Mouse (Mus musculus): ENCODE results near the gene Rcan3. TPM values are rescaled to one million over a fixed set of nuclear protein-coding genes. Genes with fewer than 3 reads are reported as not detected.

Gene Rcan3
- polyA plus RNA-seq, 1 experiment from 2014 or later = 4.9 TPM

- H3K4me3 ChIP-seq (ENCODE audit: low read depth, low read length) = no peak overlapping the region
- 87% methylated on average over 13 of the region's 13 CpGs for WGBS (ENCODE audit: insufficient replicate concordance)
- H3K4me2 ChIP-seq (ENCODE audit: low read depth, low read length) = no peak overlapping the region
- DNase-seq (no peak), ATAC-seq (no peak)
- no peak overlapping the region for H3K27ac ChIP-seq (ENCODE audit: low read depth)
- no peak for TF ChIP-seq EP300 (IDR thresholded peaks at IDR 0.05; ENCODE audit: low read depth)
- TF ChIP-seq CTCF (IDR thresholded peaks at IDR 0.05; ENCODE audit: low read depth) = no peak
- H3K9ac ChIP-seq (replicated peaks) = no peak overlapping the region
- no peaks in the 10 kb centered on the region; the same call in 1 of the 2 replicates for H3K4me1 ChIP-seq (ENCODE audit: insufficient read depth)
- no peaks in the 10 kb centered on the region for H3K27me3 ChIP-seq (ENCODE audit: insufficient read depth, low read length)
- H3K36me3 ChIP-seq (replicated peaks; ENCODE audit: insufficient read depth, low read length) = peaks cover 6% of the 10 kb centered on the region; the same call in 1 of the 2 replicates
- H3K9me3 ChIP-seq (ENCODE audit: low read length) = no peaks in the 10 kb centered on the region
These were observed 12.7 kb downstream of the Rcan3 start for GRCm38 (mm10) chr4:135420961-135421360.

- Histone ChIP-seq H3K4me3 (ENCODE audit: low read depth, low read length) (no peak overlapping the region), H3K4me1 (ENCODE audit: insufficient read depth) (no peaks in the 10 kb centered on the region; the same call in 1 of the 2 replicates), H3K4me2 (ENCODE audit: low read depth, low read length) (no peak overlapping the region), H3K9ac (replicated peaks) (no peak overlapping the region), H3K27ac (ENCODE audit: low read depth) (no peak overlapping the region), H3K9me3 (ENCODE audit: low read length) (no peaks in the 10 kb centered on the region), H3K27me3 (ENCODE audit: insufficient read depth, low read length) (no peaks in the 10 kb centered on the region), H3K36me3 (replicated peaks; ENCODE audit: insufficient read depth, low read length) (peaks cover 6% of the 10 kb centered on the region; the same call in 1 of the 2 replicates)
- ATAC-seq (no peak), DNase-seq (no peak)
- WGBS (ENCODE audit: insufficient replicate concordance) = 84% methylated on average over 11 of the region's 11 CpGs
- TF ChIP-seq CTCF (IDR thresholded peaks at IDR 0.05; ENCODE audit: low read depth) (no peak), EP300 (IDR thresholded peaks at IDR 0.05; ENCODE audit: low read depth) (no peak)
These were observed 13.2 kb downstream of the Rcan3 start for GRCm38 (mm10) chr4:135420416-135420815.

DNA sequence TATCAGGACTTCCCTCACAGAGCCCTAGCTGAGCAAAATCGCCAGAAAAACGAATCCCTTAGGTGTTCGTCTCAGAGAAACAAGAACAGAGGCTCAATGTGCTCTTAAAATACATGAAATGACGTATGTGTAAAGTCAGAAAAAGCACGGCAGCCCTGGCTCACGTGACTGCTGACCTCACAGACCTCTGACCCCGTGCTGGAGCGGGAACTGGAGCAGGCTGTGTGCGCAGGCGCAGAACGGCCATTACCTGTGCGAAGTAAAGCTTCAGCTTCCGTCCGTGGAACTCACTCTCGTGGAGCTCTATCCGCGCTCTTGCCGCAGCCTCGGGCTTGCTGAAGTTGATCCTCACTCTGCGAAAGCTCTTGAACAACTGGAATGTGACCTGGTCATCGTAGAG lies 13.7 kb downstream of the Rcan3 start:
- Histone ChIP-seq H3K9ac (replicated peaks) (no peak overlapping the region), H3K4me1 (ENCODE audit: insufficient read depth) (no peaks in the 10 kb centered on the region; the same call in 1 of the 2 replicates), H3K36me3 (replicated peaks; ENCODE audit: insufficient read depth, low read length) (peaks cover 6% of the 10 kb centered on the region; the same call in 1 of the 2 replicates), H3K4me3 (ENCODE audit: low read depth, low read length) (no peak overlapping the region), H3K27ac (ENCODE audit: low read depth) (no peak overlapping the region), H3K27me3 (ENCODE audit: insufficient read depth, low read length) (no peaks in the 10 kb centered on the region), H3K9me3 (ENCODE audit: low read length) (no peaks in the 10 kb centered on the region), H3K4me2 (ENCODE audit: low read depth, low read length) (no peak overlapping the region)
- TF ChIP-seq CTCF (IDR thresholded peaks at IDR 0.05; ENCODE audit: low read depth) (no peak), EP300 (IDR thresholded peaks at IDR 0.05; ENCODE audit: low read depth) (no peak)
- DNase-seq (no peak), ATAC-seq (no peak)
- WGBS (ENCODE audit: insufficient replicate concordance) = 82% methylated on average over 21 of the region's 21 CpGs

DNA sequence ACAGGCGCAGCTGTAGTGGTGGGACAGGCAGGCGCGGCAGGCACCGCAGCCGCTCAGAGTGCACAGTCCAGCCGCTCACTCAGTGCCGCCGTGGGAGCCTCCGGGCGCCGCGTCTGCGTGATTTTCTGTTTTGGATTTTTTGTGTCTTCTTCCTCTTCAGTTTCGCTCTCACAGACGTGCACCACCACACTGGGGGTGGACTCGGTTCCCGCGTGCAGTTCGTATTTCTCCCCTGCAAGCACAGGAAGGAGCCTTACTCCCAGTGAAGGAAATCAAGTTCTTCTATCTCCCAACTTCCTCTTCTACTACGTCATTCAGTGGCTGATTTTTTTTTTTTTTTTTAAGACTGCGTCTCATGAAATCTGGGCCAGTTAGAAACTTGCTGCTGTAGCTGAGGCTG lies 17.3 kb downstream of the Rcan3 start:
- ATAC-seq = peak; percentile 35; the same call in 1 of the 2 replicates
- TF ChIP-seq CTCF (IDR thresholded peaks at IDR 0.05; ENCODE audit: low read depth) = no peak
- no peak for TF ChIP-seq EP300 (IDR thresholded peaks at IDR 0.05; ENCODE audit: low read depth)
- Histone ChIP-seq H3K9ac (replicated peaks) (no peak overlapping the region), H3K27ac (ENCODE audit: low read depth) (no peak overlapping the region), H3K36me3 (replicated peaks; ENCODE audit: insufficient read depth, low read length) (0 out of 2 replicates have a peak, but pooled peaks cover 3% of the 10 kb centered on the region), H3K4me2 (ENCODE audit: low read depth, low read length) (peak overlapping the region; percentile 57), H3K4me3 (ENCODE audit: low read depth, low read length) (0 out of 2 replicates have a peak overlapping the region, but pooled peaks have one; percentile 15), H3K9me3 (ENCODE audit: low read length) (no peaks in the 10 kb centered on the region), H3K4me1 (ENCODE audit: insufficient read depth) (no peaks in the 10 kb centered on the region; the same call in 1 of the 2 replicates), H3K27me3 (ENCODE audit: insufficient read depth, low read length) (no peaks in the 10 kb centered on the region)
- DNase-seq = no peak
- WGBS (ENCODE audit: insufficient replicate concordance) = 44% methylated on average over 21 of the region's 21 CpGs

- Histone ChIP-seq H3K27me3 (ENCODE audit: insufficient read depth, low read length) (no peaks in the 10 kb centered on the region), H3K9me3 (ENCODE audit: low read length) (no peaks in the 10 kb centered on the region), H3K4me3 (ENCODE audit: low read depth, low read length) (no peak overlapping the region), H3K4me1 (ENCODE audit: insufficient read depth) (no peaks in the 10 kb centered on the region; the same call in 1 of the 2 replicates), H3K9ac (replicated peaks) (no peak overlapping the region), H3K36me3 (replicated peaks; ENCODE audit: insufficient read depth, low read length) (0 out of 2 replicates have a peak, but pooled peaks cover 3% of the 10 kb centered on the region), H3K27ac (ENCODE audit: low read depth) (no peak overlapping the region), H3K4me2 (ENCODE audit: low read depth, low read length) (no peak overlapping the region)
- TF ChIP-seq CTCF (IDR thresholded peaks at IDR 0.05; ENCODE audit: low read depth) (no peak), EP300 (IDR thresholded peaks at IDR 0.05; ENCODE audit: low read depth) (no peak)
- no peak for ATAC-seq
- no peak for DNase-seq
- WGBS (ENCODE audit: insufficient replicate concordance) = 74% methylated on average over 8 of the region's 8 CpGs
These were observed 20.2 kb downstream of the Rcan3 start for GRCm38 (mm10) chr4:135413491-135413890.

- no peak overlapping the region for H3K4me2 ChIP-seq (ENCODE audit: low read depth, low read length)
- DNase-seq (peak; percentile 77), ATAC-seq (peak; percentile 60)
- no peaks in the 10 kb centered on the region for H3K27me3 ChIP-seq (ENCODE audit: insufficient read depth, low read length)
- H3K4me1 ChIP-seq (ENCODE audit: insufficient read depth) = no peaks in the 10 kb centered on the region
- no peak overlapping the region for H3K9ac ChIP-seq (replicated peaks)
- 33% methylated on average over 4 of the region's 4 CpGs for WGBS (ENCODE audit: insufficient replicate concordance)
- no peak overlapping the region for H3K27ac ChIP-seq (ENCODE audit: low read depth)
- TF ChIP-seq CTCF (IDR thresholded peaks at IDR 0.05; ENCODE audit: low read depth) (peak; percentile 94), EP300 (IDR thresholded peaks at IDR 0.05; ENCODE audit: low read depth) (no peak)
- no peaks in the 10 kb centered on the region for H3K36me3 ChIP-seq (replicated peaks; ENCODE audit: insufficient read depth, low read length)
- no peaks in the 10 kb centered on the region for H3K9me3 ChIP-seq (ENCODE audit: low read length)
- H3K4me3 ChIP-seq (ENCODE audit: low read depth, low read length) = no peak overlapping the region
These were observed 22.0 kb downstream of the Rcan3 start for GRCm38 (mm10) chr4:135411633-135412032.
